Mouse (Mus musculus) kidney, postnatal 14 days (tissue): ENCODE data around the gene Cd84.
"Not testable (repeated sequence)": the region's sequence is repeated elsewhere in the genome, so short reads cannot be mapped to it uniquely, and the experiment has no call there.

Experiments used
- DNase-seq: peaks from one replicate; pipeline ENCODE4 v3.0.0; 2022; ENCODE audit warnings: mixed read lengths

The Cd84 gene

GRCm38 (mm10) chr1:171839488-171839887 lies at the start of gene Cd84:
Cd84 (plus strand) TSS chr1:171839697.
- no peak for DNase-seq

- no peak for DNase-seq
Observed at GRCm38 (mm10) chr1:171791491-171791890, 48.0 kb upstream of the Cd84 start.

- no peak for DNase-seq
Observed at GRCm38 (mm10) chr1:171796185-171796584, 43.3 kb upstream of the Cd84 start.

- DNase-seq = no peak
Observed at GRCm38 (mm10) chr1:171797840-171798239, 41.7 kb upstream of the Cd84 start.

- DNase-seq = no peak
Observed at GRCm38 (mm10) chr1:171799648-171800047, 39.8 kb upstream of the Cd84 start.

GRCm38 (mm10) chr1:171811048-171811447 lies 28.4 kb upstream of the Cd84 start:
- not testable (repeated sequence) for DNase-seq

GRCm38 (mm10) chr1:171815545-171816439 lies 23.7 kb upstream of the Cd84 start:
- peak; percentile 52 for DNase-seq

GRCm38 (mm10) chr1:171816991-171817390 lies 22.5 kb upstream of the Cd84 start:
- DNase-seq = no peak

GRCm38 (mm10) chr1:171821331-171821730 lies 18.2 kb upstream of the Cd84 start:
- DNase-seq = no peak

GRCm38 (mm10) chr1:171825462-171825861 lies 14.0 kb upstream of the Cd84 start:
- no peak for DNase-seq

GRCm38 (mm10) chr1:171826164-171826563 lies 13.3 kb upstream of the Cd84 start:
- peak; percentile 9 for DNase-seq

- DNase-seq = no peak
Observed at GRCm38 (mm10) chr1:171827674-171828073, 11.8 kb upstream of the Cd84 start.

- DNase-seq = no peak
Observed at GRCm38 (mm10) chr1:171840450-171841023, 1.0 kb downstream of the Cd84 start.

- no peak for DNase-seq
Observed at GRCm38 (mm10) chr1:171845035-171845754, 5.7 kb downstream of the Cd84 start.

- DNase-seq = no peak
Observed at GRCm38 (mm10) chr1:171848201-171848600, 8.7 kb downstream of the Cd84 start.

- no peak for DNase-seq
Observed at GRCm38 (mm10) chr1:171848757-171849156, 9.3 kb downstream of the Cd84 start.

GRCm38 (mm10) chr1:171849454-171849853 lies 10.0 kb downstream of the Cd84 start:
- DNase-seq = no peak

- DNase-seq = no peak
Observed at GRCm38 (mm10) chr1:171865467-171865866, 26.0 kb downstream of the Cd84 start.

GRCm38 (mm10) chr1:171886989-171887388 lies 47.5 kb downstream of the Cd84 start:
- no peak for DNase-seq

- not testable (repeated sequence) for DNase-seq
Observed at GRCm38 (mm10) chr1:171895364-171895763, 55.9 kb downstream of the Cd84 start, which contains the start of gene Gm10521. Gm10521 (plus strand) TSS chr1:171895664.

- DNase-seq = no peak
Observed at GRCm38 (mm10) chr1:171904011-171904410, 64.5 kb downstream of the Cd84 start.

GRCm38 (mm10) chr1:171915638-171916458 lies 76.4 kb downstream of the Cd84 start:
- no peak for DNase-seq
